Mouse (Mus musculus) midbrain, embryonic 10.5 days (tissue): ENCODE measurements around the gene Ppp1cb. TPM values are rescaled to one million over a fixed set of nuclear protein-coding genes. Genes with fewer than 3 reads are reported as not detected.

ENCODE experiments used
- DNase-seq: peaks from one replicate; pipeline ENCODE4 v3.0.0-alpha.2; 2017; ENCODE audit warnings: low spot score
- H3K27ac ChIP-seq: fragments of 300-500 bp; sonication (generic); replicated peaks from 2 replicates; pipeline ENCODE4 v1.5.1; 2016; ENCODE audit warnings: mild to moderate bottlenecking
- H3K27me3 ChIP-seq: fragments of 300-500 bp; sonication (generic); 2 replicates; pipeline ENCODE4 v1.6.1; 2016; ENCODE audit warnings: low read depth, mild to moderate bottlenecking; ENCODE audit not compliant: poor library complexity, severe bottlenecking
- H3K36me3 ChIP-seq: fragments of 300-500 bp; sonication (generic); 2 replicates; pipeline ENCODE4 v1.6.1; 2016; ENCODE audit warnings: mild to moderate bottlenecking, moderate library complexity
- H3K4me1 ChIP-seq: fragments of 300-500 bp; sonication (generic); 2 replicates; pipeline ENCODE4 v1.6.1; 2016
- H3K4me3 ChIP-seq: fragments of 300-500 bp; sonication (generic); 2 replicates; pipeline ENCODE4 v1.5.1; 2016; ENCODE audit warnings: mild to moderate bottlenecking, moderate library complexity
- H3K9me3 ChIP-seq: fragments of 300-500 bp; sonication (generic); replicated peaks from 2 replicates; pipeline ENCODE4 v1.6.1; 2016; ENCODE audit warnings: mild to moderate bottlenecking
- WGBS: fragments of 180-500 bp; shearing (Covaris S2); methylation state at CpG from one replicate; pipeline ENCODE4 v1.1.7; 2016; 5-methylcytosine and 5-hydroxymethylcytosine counted together
- polyA plus RNA-seq: library from polyadenylated mRNA; unstranded; fragments of >200 nt; fragmentation: Nextera tagmentation; extraction: Ambion mirVana; gene quantifications from 2 replicates; pipeline ENCODE4 v1.2.1, GENCODE M21; 2016

The Ppp1cb gene
- polyA plus RNA-seq, 1 experiment from 2014 or later = 205 TPM

DNA sequence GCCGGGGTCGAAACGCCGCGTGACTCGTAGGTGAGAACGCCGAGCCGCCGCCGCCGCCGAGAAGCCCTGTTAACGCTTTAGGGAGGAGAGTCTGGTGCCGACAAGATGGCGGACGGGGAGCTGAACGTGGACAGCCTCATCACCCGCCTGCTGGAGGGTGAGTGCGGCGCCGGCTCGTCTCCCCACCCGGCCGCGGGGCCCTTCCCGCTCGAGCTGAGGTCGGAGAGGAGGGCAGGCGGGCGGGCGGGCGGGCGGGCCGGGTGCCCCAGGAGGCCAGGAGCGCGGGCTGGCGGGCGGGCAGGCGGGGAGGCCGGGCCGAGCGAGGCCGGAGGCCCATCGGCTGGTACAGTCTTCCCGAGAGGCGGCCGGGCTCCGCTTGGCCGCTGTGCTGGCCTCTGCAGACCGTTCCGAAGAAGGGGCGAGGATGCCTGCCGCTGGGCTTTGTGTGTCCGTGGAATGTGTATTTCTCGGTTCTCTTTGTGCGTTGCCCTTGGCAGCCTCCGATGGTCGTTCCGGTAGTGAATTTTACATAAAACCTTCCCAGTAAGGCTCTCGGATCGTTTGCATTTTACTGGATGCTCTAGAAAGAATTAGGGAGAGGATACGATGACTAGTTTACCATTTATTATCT, 723 bp downstream of the Ppp1cb start:
- WGBS = under 1% methylated on average over 63 of the region's 63 CpGs
- peak overlapping the region; percentile 96 for H3K4me3 ChIP-seq
- DNase-seq = no peak

DNA sequence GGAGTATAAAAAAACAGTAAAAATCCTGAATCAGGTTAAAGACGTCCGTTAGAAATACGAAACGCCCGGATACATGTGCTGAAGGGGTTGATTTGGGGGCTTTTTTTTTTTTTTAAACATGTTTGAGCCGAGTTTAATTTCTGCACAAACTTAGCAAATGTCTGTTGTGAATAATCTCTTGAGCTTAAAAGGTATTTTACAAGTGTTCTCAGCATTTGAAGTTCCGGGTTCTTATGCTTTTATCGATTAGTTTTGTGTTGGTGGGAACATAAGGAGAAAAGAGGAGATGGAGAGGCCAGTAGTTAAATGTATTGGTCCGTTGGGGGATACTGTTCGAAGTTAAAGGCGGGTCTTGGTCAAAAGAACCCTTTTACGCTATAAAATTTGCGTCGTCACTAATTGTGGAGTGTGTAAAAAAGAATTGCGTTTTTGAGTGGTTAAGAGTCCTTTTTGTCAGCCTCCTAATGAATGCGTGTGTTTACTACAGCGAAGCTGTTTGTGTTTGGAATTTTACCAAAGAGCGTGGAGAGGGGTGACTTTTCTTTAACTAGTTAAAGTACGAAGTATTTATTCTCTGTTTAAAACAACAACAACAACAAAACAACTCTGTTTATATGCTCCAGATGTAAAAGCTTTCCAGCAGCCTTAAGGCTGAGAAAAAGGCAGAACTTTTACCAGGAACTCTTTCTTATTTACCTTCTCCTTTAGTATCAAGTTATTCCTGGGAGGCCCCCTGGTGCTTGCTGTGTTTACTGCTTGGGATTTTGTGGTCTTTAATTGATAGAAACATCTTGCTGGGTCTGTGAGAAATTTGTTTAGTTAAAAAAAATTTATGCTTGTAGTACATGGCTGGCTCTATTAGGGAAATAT, 1.5 kb downstream of the Ppp1cb start:
- H3K9me3 ChIP-seq = no peaks in the 10 kb centered on the region
- H3K4me3 ChIP-seq = peak overlapping the region; percentile 96
- H3K27me3 ChIP-seq = no peaks in the 10 kb centered on the region
- H3K4me1 ChIP-seq = peaks cover 16% of the 10 kb centered on the region
- H3K27ac ChIP-seq = peak overlapping the region; percentile 100
- H3K36me3 ChIP-seq = peaks cover 15% of the 10 kb centered on the region; the same call in 1 of the 2 replicates
- peak; percentile 19 for DNase-seq
- under 1% methylated on average over 19 of the region's 19 CpGs for WGBS

More for the DNA sequence above, 723 bp downstream of the Ppp1cb start:
- Histone ChIP-seq H3K27ac (peak overlapping the region; percentile 100), H3K27me3 (no peaks in the 10 kb centered on the region), H3K36me3 (peaks cover 15% of the 10 kb centered on the region; the same call in 1 of the 2 replicates), H3K9me3 (no peaks in the 10 kb centered on the region), H3K4me1 (peaks cover 16% of the 10 kb centered on the region)

DNA sequence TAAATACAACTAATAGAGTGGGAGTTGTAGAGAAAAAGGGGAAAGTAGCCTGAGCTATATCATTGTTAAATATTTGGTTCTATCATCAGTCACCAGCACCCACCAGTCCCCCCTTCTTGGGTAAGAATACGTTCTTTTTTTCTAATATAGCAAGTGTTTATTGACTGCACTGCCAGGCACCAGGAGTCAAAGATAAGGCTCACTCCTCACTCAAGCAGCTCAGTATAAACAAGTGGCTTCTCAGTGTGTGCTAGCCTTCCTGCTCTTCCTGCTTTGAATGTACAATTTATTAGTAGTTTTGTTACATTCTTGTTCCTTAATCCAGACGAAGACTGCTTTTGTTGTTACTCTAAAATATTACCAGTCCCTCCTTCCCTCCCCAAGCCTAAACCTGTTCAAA, 2.3 kb downstream of the Ppp1cb start:
- H3K27me3 ChIP-seq = no peaks in the 10 kb centered on the region
- DNase-seq = no peak
- H3K4me3 ChIP-seq = peak overlapping the region; percentile 96
- H3K9me3 ChIP-seq = no peaks in the 10 kb centered on the region
- WGBS = 74% methylated on average over 2 of the region's 2 CpGs
- H3K27ac ChIP-seq = no peak overlapping the region
- peaks cover 16% of the 10 kb centered on the region for H3K4me1 ChIP-seq
- H3K36me3 ChIP-seq = peaks cover 20% of the 10 kb centered on the region

DNA sequence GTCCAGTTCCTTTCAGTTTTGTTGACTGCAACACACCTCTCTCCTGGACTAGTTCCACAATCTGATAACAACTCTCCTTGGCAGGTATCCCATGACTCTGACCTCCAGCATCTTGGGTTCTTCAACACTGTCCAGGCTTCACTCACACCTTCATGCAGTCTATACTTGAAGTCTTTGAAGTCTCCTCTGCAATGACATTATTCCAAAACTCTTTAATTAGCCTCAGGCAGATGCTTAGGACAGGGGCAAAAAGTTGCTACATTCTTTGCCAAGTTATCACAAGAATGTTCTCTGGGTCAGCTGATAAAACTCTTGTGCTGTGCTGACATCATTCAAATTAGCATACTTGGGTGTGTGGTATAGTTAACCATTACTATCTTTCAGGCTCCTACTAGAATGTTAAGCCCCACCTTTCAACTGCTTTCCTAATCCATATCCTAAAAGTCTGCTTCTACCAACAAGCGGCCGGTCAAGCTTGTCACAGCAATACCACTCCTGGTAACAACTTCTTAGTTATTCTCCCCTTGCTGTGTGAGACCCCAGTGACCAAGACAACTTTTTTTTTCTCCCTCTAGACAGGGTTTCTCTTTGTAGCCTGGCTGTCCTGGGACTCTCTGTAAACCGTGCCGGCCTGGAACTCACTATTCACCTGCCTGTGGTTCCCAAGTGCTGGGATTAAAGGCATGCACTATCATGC, 13.8 kb downstream of the Ppp1cb start:
- Histone ChIP-seq H3K27ac (no peak overlapping the region), H3K27me3 (no peaks in the 10 kb centered on the region), H3K36me3 (peaks cover 28% of the 10 kb centered on the region), H3K4me1 (no peaks in the 10 kb centered on the region), H3K9me3 (no peaks in the 10 kb centered on the region), H3K4me3 (no peak overlapping the region)
- no peak for DNase-seq
- 94% methylated on average over 4 of the region's 4 CpGs for WGBS

DNA sequence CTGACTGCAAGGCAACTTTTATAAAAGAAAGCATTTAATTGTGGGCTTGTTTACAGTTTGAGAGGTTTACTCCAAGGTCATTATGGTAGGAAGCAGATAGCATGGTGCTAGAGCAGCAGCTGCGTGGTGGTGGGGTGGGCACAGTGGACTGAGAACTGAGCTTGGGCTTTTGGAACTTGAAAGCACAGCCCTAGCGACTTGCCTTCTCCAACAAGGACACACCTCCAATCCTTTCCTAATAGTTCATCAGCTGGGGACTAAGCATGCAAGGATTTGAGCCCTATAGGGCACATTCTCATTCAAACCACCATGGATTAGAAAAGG, 14.3 kb downstream of the Ppp1cb start:
- no peaks in the 10 kb centered on the region for H3K4me1 ChIP-seq
- H3K27me3 ChIP-seq = no peaks in the 10 kb centered on the region
- no peak for DNase-seq
- WGBS = 87% methylated on average over 2 of the region's 2 CpGs
- no peak overlapping the region for H3K4me3 ChIP-seq
- no peaks in the 10 kb centered on the region for H3K9me3 ChIP-seq
- no peak overlapping the region for H3K27ac ChIP-seq
- H3K36me3 ChIP-seq = peaks cover 29% of the 10 kb centered on the region

DNA sequence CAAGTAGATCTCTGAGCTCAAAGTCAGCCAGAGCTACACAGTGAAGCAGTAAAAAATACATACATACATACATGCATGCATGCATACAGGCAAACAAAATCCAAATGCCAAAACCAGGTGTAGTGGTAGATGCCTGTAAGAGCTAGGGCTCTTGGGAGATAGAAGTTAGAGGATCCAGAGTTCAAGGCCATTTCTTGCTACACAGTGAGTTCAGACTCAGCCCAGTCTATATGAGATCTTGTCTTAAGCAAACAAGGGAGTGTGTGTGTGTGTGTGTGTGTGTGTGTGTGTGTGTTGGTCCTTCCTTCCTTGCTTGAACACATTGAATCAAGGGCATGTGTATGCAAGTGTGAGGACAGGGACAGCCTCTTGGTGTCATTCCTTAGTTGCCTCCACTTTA, 17.9 kb downstream of the Ppp1cb start:
- Histone ChIP-seq H3K27me3 (no peaks in the 10 kb centered on the region), H3K4me3 (no peak overlapping the region), H3K4me1 (no peaks in the 10 kb centered on the region), H3K36me3 (peaks cover 49% of the 10 kb centered on the region), H3K27ac (no peak overlapping the region), H3K9me3 (no peaks in the 10 kb centered on the region)
- DNase-seq = no peak

DNA sequence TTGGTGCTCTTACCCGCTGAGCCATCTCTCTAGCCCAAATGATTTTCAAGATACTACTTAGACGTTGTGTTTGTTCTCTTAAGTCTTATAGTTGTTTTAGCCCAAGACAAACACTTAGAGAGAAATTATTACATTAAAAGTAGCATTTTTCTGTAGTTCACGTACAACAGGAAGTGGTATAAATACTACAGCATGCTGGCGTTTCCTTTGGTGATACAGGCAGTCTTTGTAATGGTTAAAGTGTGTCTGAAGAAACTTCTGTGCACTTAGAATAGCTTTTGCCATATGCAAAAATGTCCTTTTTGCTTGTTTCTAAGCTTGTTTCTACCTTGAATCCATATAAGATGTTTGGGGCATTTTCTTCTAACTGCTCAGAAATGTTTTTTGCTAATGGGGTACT, 20.3 kb downstream of the Ppp1cb start:
- H3K27ac ChIP-seq = no peak overlapping the region
- WGBS = 92% methylated on average over 4 of the region's 4 CpGs
- H3K4me3 ChIP-seq = no peak overlapping the region
- DNase-seq = no peak
- no peaks in the 10 kb centered on the region for H3K4me1 ChIP-seq
- H3K9me3 ChIP-seq = no peaks in the 10 kb centered on the region
- no peaks in the 10 kb centered on the region for H3K27me3 ChIP-seq
- H3K36me3 ChIP-seq = peaks cover 61% of the 10 kb centered on the region

DNA sequence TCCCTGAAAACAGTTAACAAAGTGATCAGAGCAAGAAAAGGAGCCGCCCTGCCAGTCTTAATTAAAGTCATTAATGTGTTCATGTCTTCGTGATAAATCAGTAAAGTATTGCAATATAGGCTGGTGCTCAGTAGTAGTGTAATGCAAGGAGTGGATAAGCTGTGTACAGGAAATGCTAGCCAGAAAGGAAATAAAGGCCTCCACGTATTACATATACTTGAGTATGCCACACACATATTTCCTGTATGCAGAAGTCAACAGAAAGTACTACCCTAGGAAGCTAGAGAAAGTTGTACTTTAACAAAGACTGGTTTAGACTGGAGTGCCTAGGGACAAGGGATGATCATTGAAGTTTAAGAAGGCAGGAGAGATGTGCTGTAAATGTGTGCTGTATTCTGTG, 26.8 kb downstream of the Ppp1cb start:
- Histone ChIP-seq H3K27me3 (no peaks in the 10 kb centered on the region), H3K4me1 (no peaks in the 10 kb centered on the region), H3K36me3 (peaks cover 98% of the 10 kb centered on the region), H3K27ac (no peak overlapping the region), H3K4me3 (no peak overlapping the region), H3K9me3 (no peaks in the 10 kb centered on the region)
- WGBS = 96% methylated on average over 3 of the region's 3 CpGs
- no peak for DNase-seq

DNA sequence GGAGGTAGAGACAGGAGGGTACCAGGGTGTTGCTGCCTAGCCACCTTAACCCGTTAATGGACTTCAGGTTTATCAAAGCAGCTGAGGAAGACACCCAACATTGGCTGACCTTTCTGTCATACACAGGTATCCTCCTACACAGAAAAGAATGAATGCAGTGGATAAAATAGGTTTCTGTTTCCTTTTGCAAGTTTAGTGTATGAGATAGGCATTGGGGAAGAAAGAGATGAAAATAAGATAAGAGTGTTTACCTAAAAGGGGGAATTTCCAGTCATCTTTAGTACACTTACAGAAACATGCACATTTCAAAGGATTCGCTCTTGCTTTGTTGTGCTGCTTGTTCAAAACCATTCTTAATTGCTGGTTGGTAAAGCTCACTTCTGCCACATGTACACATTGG, 29.4 kb downstream of the Ppp1cb start:
- Histone ChIP-seq H3K27me3 (no peaks in the 10 kb centered on the region), H3K36me3 (peaks cover 98% of the 10 kb centered on the region), H3K4me1 (no peaks in the 10 kb centered on the region), H3K4me3 (no peak overlapping the region), H3K27ac (no peak overlapping the region), H3K9me3 (no peaks in the 10 kb centered on the region)
- DNase-seq = no peak
- 98% methylated on average over 2 of the region's 2 CpGs for WGBS

DNA sequence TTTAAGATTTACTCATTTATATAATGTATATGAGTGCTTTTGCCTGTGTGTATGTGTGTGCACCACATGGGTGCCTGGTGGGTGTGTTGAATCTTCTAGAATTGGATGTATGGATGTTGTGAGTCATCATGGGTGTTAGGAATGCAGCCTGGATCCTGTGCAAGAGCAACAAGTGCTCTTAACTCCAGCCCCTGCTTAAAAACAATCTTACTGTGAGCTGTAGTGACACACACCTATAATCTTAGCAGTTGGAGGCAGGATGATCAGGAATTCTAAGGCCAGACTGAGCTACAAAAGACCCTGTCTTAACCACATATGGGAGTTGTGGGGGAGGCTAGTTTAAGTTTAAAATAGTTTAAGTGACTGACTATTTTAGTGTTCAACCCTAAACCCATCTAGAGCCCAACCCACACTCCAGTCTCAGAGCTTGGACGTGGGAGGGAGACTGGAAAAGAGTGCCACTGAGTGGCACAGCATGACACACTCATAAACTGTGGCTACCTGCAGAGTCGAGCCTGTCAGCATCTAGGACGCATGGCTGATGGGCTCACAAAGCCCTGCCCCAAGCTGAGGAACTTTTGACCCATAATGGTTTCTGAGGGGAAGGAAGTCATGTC, 35.5 kb downstream of the Ppp1cb start:
- Histone ChIP-seq H3K4me3 (no peak overlapping the region), H3K9me3 (no peaks in the 10 kb centered on the region), H3K36me3 (peaks cover 93% of the 10 kb centered on the region), H3K27ac (no peak overlapping the region), H3K4me1 (no peaks in the 10 kb centered on the region), H3K27me3 (no peaks in the 10 kb centered on the region)
- DNase-seq = no peak
- 91% methylated on average over 3 of the region's 3 CpGs for WGBS

DNA sequence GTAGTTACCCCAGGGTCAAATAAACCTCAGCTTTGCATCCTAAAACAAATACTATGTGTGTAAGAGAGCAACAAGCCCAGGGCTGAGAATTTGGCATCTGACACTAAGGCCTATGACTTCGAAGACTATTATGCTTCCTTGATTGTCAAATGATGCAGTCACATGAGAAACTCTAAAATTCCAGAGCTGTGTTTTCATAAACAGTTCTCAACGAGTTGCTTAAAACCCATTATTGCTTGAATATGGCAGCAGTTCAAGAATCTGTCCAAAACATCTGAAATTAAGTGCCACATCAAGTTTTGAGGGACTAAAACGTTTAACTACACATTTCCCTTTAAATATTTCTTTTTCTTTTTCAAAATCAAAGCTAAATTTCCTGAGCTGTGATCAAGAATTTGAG, 50.1 kb downstream of the Ppp1cb start:
- WGBS = 88% methylated on average over 3 of the region's 3 CpGs
- no peak overlapping the region for H3K4me3 ChIP-seq
- peaks cover 16% of the 10 kb centered on the region for H3K36me3 ChIP-seq
- H3K4me1 ChIP-seq = no peaks in the 10 kb centered on the region
- H3K9me3 ChIP-seq = no peaks in the 10 kb centered on the region
- no peak overlapping the region for H3K27ac ChIP-seq
- no peak for DNase-seq
- no peaks in the 10 kb centered on the region for H3K27me3 ChIP-seq

DNA sequence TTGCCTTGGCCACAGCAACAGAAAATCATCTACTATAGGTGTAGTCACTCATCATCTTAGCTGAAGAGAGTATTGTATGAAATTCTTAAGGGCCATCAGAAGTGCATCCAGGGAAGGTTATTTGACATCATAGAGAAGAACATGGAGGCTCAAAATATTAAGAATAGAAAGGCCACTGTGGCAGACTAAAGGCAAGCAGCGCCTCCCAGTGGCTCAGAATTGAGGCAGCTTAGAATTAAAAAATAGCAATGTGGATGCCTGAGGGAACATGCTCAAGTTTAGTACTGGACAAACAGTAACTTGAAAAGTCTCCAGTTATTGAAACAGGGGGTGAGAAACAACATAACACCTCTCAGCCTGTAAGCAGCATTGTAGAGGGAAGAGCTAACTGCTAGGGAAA, 61.7 kb downstream of the Ppp1cb start:
- Histone ChIP-seq H3K27ac (no peak overlapping the region), H3K4me3 (no peak overlapping the region), H3K4me1 (no peaks in the 10 kb centered on the region), H3K36me3 (peaks cover 4% of the 10 kb centered on the region), H3K27me3 (no peaks in the 10 kb centered on the region), H3K9me3 (peaks cover 5% of the 10 kb centered on the region; the same call in 1 of the 2 replicates)
- DNase-seq = no peak
- WGBS = 45% methylated on average over 1 of the region's 1 CpGs
